Mouse (Mus musculus): ENCODE measurements around the gene Stat3. TPM values are rescaled to one million over a fixed set of nuclear protein-coding genes. Genes with fewer than 3 reads are reported as not detected.

The Stat3 gene
- polyA plus RNA-seq, 1 experiment from 2014 or later: 82.9 TPM

GRCm38 (mm10) chr11:100960540-100960939 lies 21.2 kb upstream of the Stat3 start:
- ATAC-seq (ENCODE audit: low read depth): peak; percentile 73
- no peak overlapping the region for H3K4me2 ChIP-seq (ENCODE audit: low read depth, low read length)
- H3K4me1 ChIP-seq (ENCODE audit: control insufficient read depth, insufficient read depth, low read length): peaks cover 32% of the 10 kb centered on the region
- 7% methylated on average over 6 of the region's 6 CpGs for WGBS
- H3K9ac ChIP-seq (ENCODE audit: low read depth, low read length): no peak overlapping the region
- no peak overlapping the region for H3K27ac ChIP-seq (replicated peaks; ENCODE audit: low read depth, low read length)
- no peak overlapping the region for H3K4me3 ChIP-seq (ENCODE audit: low read depth, low read length)
- peaks cover 34% of the 10 kb centered on the region for H3K36me3 ChIP-seq (ENCODE audit: control insufficient read depth, insufficient read depth, low read length)
- H3K9me3 ChIP-seq (ENCODE audit: control insufficient read depth, low read length): no peaks in the 10 kb centered on the region
- DNase-seq (ENCODE audit: low spot score): peak; percentile 79
- peaks cover 21% of the 10 kb centered on the region for H3K27me3 ChIP-seq (replicated peaks; ENCODE audit: control insufficient read depth, insufficient read depth, low read length)

- 29% methylated on average over 3 of the region's 3 CpGs for WGBS
- ATAC-seq (ENCODE audit: low read depth) (no peak), DNase-seq (ENCODE audit: low spot score) (no peak)
- peaks cover 21% of the 10 kb centered on the region for H3K27me3 ChIP-seq (replicated peaks; ENCODE audit: control insufficient read depth, insufficient read depth, low read length)
- no peaks in the 10 kb centered on the region for H3K9me3 ChIP-seq (ENCODE audit: control insufficient read depth, low read length)
- peaks cover 32% of the 10 kb centered on the region for H3K4me1 ChIP-seq (ENCODE audit: control insufficient read depth, insufficient read depth, low read length)
- H3K27ac ChIP-seq (replicated peaks; ENCODE audit: low read depth, low read length): 0 out of 2 replicates have a peak overlapping the region, but pooled peaks have one; percentile 55
- H3K4me2 ChIP-seq (ENCODE audit: low read depth, low read length): peak overlapping the region; percentile 36
- H3K4me3 ChIP-seq (ENCODE audit: low read depth, low read length): no peak overlapping the region; the same call in 1 of the 2 replicates
- peaks cover 37% of the 10 kb centered on the region for H3K36me3 ChIP-seq (ENCODE audit: control insufficient read depth, insufficient read depth, low read length)
- peak overlapping the region; percentile 42; the same call in 1 of the 2 replicates for H3K9ac ChIP-seq (ENCODE audit: low read depth, low read length)
These were observed 20.5 kb upstream of the Stat3 start for GRCm38 (mm10) chr11:100959826-100960225.

- Histone ChIP-seq H3K9ac (ENCODE audit: low read depth, low read length) (peak overlapping the region; percentile 42; the same call in 1 of the 2 replicates), H3K4me1 (ENCODE audit: control insufficient read depth, insufficient read depth, low read length) (peaks cover 32% of the 10 kb centered on the region), H3K27me3 (replicated peaks; ENCODE audit: control insufficient read depth, insufficient read depth, low read length) (peaks cover 21% of the 10 kb centered on the region), H3K27ac (replicated peaks; ENCODE audit: low read depth, low read length) (no peak overlapping the region), H3K4me3 (ENCODE audit: low read depth, low read length) (peak overlapping the region; percentile 23), H3K9me3 (ENCODE audit: control insufficient read depth, low read length) (no peaks in the 10 kb centered on the region), H3K4me2 (ENCODE audit: low read depth, low read length) (peak overlapping the region; percentile 36), H3K36me3 (ENCODE audit: control insufficient read depth, insufficient read depth, low read length) (peaks cover 37% of the 10 kb centered on the region)
- 5% methylated on average over 14 of the region's 14 CpGs for WGBS
- peak; percentile 86 for DNase-seq (ENCODE audit: low spot score)
- no peak for ATAC-seq (ENCODE audit: low read depth)
These were observed 20.1 kb upstream of the Stat3 start for GRCm38 (mm10) chr11:100959464-100959810.

GRCm38 (mm10) chr11:100958613-100959463 lies 19.5 kb upstream of the Stat3 start:
- no peak for ATAC-seq (ENCODE audit: low read depth)
- H3K4me3 ChIP-seq (ENCODE audit: low read depth, low read length): peak overlapping the region; percentile 23
- no peaks in the 10 kb centered on the region for H3K9me3 ChIP-seq (ENCODE audit: control insufficient read depth, low read length)
- WGBS: 24% methylated on average over 60 of the region's 76 CpGs
- H3K4me2 ChIP-seq (ENCODE audit: low read depth, low read length): peak overlapping the region; percentile 36; the same call in 1 of the 2 replicates
- 0 out of 2 replicates have a peak overlapping the region, but pooled peaks have one; percentile 19 for H3K9ac ChIP-seq (ENCODE audit: low read depth, low read length)
- H3K27me3 ChIP-seq (replicated peaks; ENCODE audit: control insufficient read depth, insufficient read depth, low read length): peaks cover 21% of the 10 kb centered on the region
- H3K36me3 ChIP-seq (ENCODE audit: control insufficient read depth, insufficient read depth, low read length): peaks cover 37% of the 10 kb centered on the region
- peaks cover 26% of the 10 kb centered on the region for H3K4me1 ChIP-seq (ENCODE audit: control insufficient read depth, insufficient read depth, low read length)
- DNase-seq (ENCODE audit: low spot score): no peak
- H3K27ac ChIP-seq (replicated peaks; ENCODE audit: low read depth, low read length): no peak overlapping the region

- no peak for DNase-seq (ENCODE audit: low spot score)
- Histone ChIP-seq H3K27me3 (replicated peaks; ENCODE audit: control insufficient read depth, insufficient read depth, low read length) (peaks cover 21% of the 10 kb centered on the region), H3K27ac (replicated peaks; ENCODE audit: low read depth, low read length) (no peak overlapping the region), H3K4me2 (ENCODE audit: low read depth, low read length) (no peak overlapping the region), H3K4me3 (ENCODE audit: low read depth, low read length) (no peak overlapping the region), H3K9me3 (ENCODE audit: control insufficient read depth, low read length) (no peaks in the 10 kb centered on the region), H3K36me3 (ENCODE audit: control insufficient read depth, insufficient read depth, low read length) (peaks cover 37% of the 10 kb centered on the region), H3K9ac (ENCODE audit: low read depth, low read length) (no peak overlapping the region), H3K4me1 (ENCODE audit: control insufficient read depth, insufficient read depth, low read length) (peaks cover 25% of the 10 kb centered on the region)
- 45% methylated on average over 6 of the region's 6 CpGs for WGBS
- ATAC-seq (ENCODE audit: low read depth): no peak
These were observed 18.7 kb upstream of the Stat3 start for GRCm38 (mm10) chr11:100957915-100958469.

GRCm38 (mm10) chr11:100957244-100957643 lies 17.9 kb upstream of the Stat3 start:
- Histone ChIP-seq H3K4me3 (ENCODE audit: low read depth, low read length) (no peak overlapping the region), H3K4me2 (ENCODE audit: low read depth, low read length) (no peak overlapping the region), H3K27me3 (replicated peaks; ENCODE audit: control insufficient read depth, insufficient read depth, low read length) (peaks cover 21% of the 10 kb centered on the region), H3K9ac (ENCODE audit: low read depth, low read length) (no peak overlapping the region), H3K4me1 (ENCODE audit: control insufficient read depth, insufficient read depth, low read length) (peaks cover 18% of the 10 kb centered on the region), H3K27ac (replicated peaks; ENCODE audit: low read depth, low read length) (no peak overlapping the region), H3K9me3 (ENCODE audit: control insufficient read depth, low read length) (no peaks in the 10 kb centered on the region), H3K36me3 (ENCODE audit: control insufficient read depth, insufficient read depth, low read length) (peaks cover 37% of the 10 kb centered on the region)
- ATAC-seq (ENCODE audit: low read depth): no peak
- 8% methylated on average over 4 of the region's 5 CpGs for WGBS
- peak; percentile 87 for DNase-seq (ENCODE audit: low spot score)

GRCm38 (mm10) chr11:100949540-100949939 lies 10.2 kb upstream of the Stat3 start:
- no peak for ATAC-seq (ENCODE audit: low read depth)
- H3K4me3 ChIP-seq (ENCODE audit: low read depth, low read length): no peak overlapping the region
- WGBS: 97% methylated on average over 1 of the region's 1 CpGs
- H3K36me3 ChIP-seq (ENCODE audit: control insufficient read depth, insufficient read depth, low read length): no peaks in the 10 kb centered on the region
- H3K9ac ChIP-seq (ENCODE audit: low read depth, low read length): no peak overlapping the region
- H3K4me1 ChIP-seq (ENCODE audit: control insufficient read depth, insufficient read depth, low read length): no peaks in the 10 kb centered on the region
- H3K27me3 ChIP-seq (replicated peaks; ENCODE audit: control insufficient read depth, insufficient read depth, low read length): no peaks in the 10 kb centered on the region
- H3K9me3 ChIP-seq (ENCODE audit: control insufficient read depth, low read length): 0 out of 2 replicates have a peak, but pooled peaks cover 3% of the 10 kb centered on the region
- no peak overlapping the region for H3K4me2 ChIP-seq (ENCODE audit: low read depth, low read length)
- DNase-seq (ENCODE audit: low spot score): no peak
- no peak overlapping the region for H3K27ac ChIP-seq (replicated peaks; ENCODE audit: low read depth, low read length)

GRCm38 (mm10) chr11:100948317-100948716 lies 9.0 kb upstream of the Stat3 start:
- Histone ChIP-seq H3K27ac (replicated peaks; ENCODE audit: low read depth, low read length) (no peak overlapping the region), H3K4me3 (ENCODE audit: low read depth, low read length) (no peak overlapping the region), H3K9ac (ENCODE audit: low read depth, low read length) (no peak overlapping the region), H3K27me3 (replicated peaks; ENCODE audit: control insufficient read depth, insufficient read depth, low read length) (no peaks in the 10 kb centered on the region), H3K4me1 (ENCODE audit: control insufficient read depth, insufficient read depth, low read length) (no peaks in the 10 kb centered on the region), H3K9me3 (ENCODE audit: control insufficient read depth, low read length) (0 out of 2 replicates have a peak, but pooled peaks cover 3% of the 10 kb centered on the region), H3K4me2 (ENCODE audit: low read depth, low read length) (no peak overlapping the region), H3K36me3 (ENCODE audit: control insufficient read depth, insufficient read depth, low read length) (no peaks in the 10 kb centered on the region)
- 56% methylated on average over 4 of the region's 4 CpGs for WGBS
- no peak for DNase-seq (ENCODE audit: low spot score)
- no peak for ATAC-seq (ENCODE audit: low read depth)
